Mouse (Mus musculus): Measurements from ENCODE around the gene Nr4a1.

DNA sequence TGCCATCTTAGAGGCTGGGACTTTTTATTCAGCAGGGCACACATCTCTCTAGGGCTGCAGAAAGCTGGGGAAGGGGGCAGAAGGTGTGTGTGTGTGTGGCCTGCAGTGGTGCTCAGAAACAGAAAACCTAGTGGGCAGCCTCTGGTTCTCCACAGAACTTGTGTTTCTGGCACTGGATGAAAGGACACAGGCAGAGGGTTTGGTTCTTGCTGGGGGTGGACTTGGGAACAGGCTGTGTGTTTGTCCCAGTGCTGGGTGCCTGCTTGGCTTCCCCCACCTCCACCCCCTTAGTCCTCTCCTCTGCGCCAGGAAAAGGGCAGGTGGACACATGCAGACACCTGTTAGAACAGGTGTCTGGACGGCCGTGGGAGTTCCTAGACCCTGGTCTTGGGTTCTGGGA lies 17.0 kb downstream of the Nr4a1 start:
- TF ChIP-seq CTCF (IDR thresholded peaks at IDR 0.05; ENCODE audit: control insufficient read depth, insufficient read depth, low read length) (no peak), POLR2A (IDR thresholded peaks at IDR 0.05; ENCODE audit: borderline replicate concordance, control insufficient read depth, low read depth, low read length) (no peak)
